Mouse (Mus musculus) olfactory bulb, adult 2 months (tissue): ENCODE measurements around the gene Trib2.

Experiments
- CTCF ChIP-seq: fragments of 200-500 bp; IDR thresholded peaks from 2 replicates; pipeline ENCODE4 v1.5.1; 2012; ENCODE audit warnings: low read depth, mild to moderate bottlenecking, low read length, moderate library complexity; ENCODE audit not compliant: insufficient read depth
- POLR2A ChIP-seq: fragments of 200-500 bp; IDR thresholded peaks from 2 replicates; pipeline ENCODE4 v1.6.1; 2012; ENCODE audit warnings: mild to moderate bottlenecking, low read depth, low read length, moderate library complexity; ENCODE audit not compliant: insufficient read depth

DNA sequence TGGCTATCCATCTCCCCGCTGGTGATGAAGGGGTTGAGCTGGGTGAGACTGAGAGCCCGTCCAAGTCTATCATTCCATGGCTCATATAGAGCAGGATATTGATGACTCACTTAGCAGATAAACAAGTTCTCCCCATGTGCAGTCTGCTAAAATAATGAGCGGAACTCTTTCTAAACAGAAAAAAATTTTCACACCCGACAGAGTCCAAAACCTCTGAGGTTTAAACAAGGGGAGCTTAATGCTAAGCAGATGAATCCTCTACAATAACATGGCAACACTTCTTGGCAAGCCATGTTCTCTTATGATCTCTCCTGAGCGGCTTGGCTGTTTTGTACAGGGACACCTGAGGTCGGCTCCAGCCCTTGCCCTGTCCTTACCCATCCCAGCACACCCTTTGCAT, 45.0 kb downstream of the Trib2 start:
- TF ChIP-seq CTCF, result no peak
- TF ChIP-seq POLR2A, result no peak
